Mouse (Mus musculus) neural tube, embryonic 14.5 days (tissue): ENCODE results near the gene Nox1. TPM values are rescaled to one million over a fixed set of nuclear protein-coding genes. Genes with fewer than 3 reads are reported as not detected.

ENCODE experiments used
- ATAC-seq: fragments of 200-750 bp; cut with Nextera tagmentation; 2 replicates; pipeline ENCODE4 v1.8.0; 2017; ENCODE audit warnings: low read depth, mild to moderate bottlenecking, moderate TSS enrichment, moderate library complexity
- H3K27ac ChIP-seq: fragments of 300-500 bp; sonication (generic); 2 replicates; pipeline ENCODE4 v1.5.1; 2014; ENCODE audit warnings: low read depth, mild to moderate bottlenecking, control low read depth, low read length, moderate library complexity, mixed read lengths
- H3K27me3 ChIP-seq: fragments of 300-500 bp; sonication (generic); 2 replicates; pipeline ENCODE4 v1.6.1; 2014; ENCODE audit warnings: low read length; ENCODE audit not compliant: control insufficient read depth, insufficient read depth
- H3K36me3 ChIP-seq: fragments of 300-500 bp; sonication (generic); 2 replicates; pipeline ENCODE4 v1.6.1; 2014; ENCODE audit warnings: low read length, mixed read lengths; ENCODE audit not compliant: control insufficient read depth, insufficient read depth
- H3K4me1 ChIP-seq: fragments of 300-500 bp; sonication (generic); 2 replicates; pipeline ENCODE4 v1.6.1; 2014; ENCODE audit warnings: low read length; ENCODE audit not compliant: control insufficient read depth, insufficient read depth
- H3K4me2 ChIP-seq: fragments of 300-500 bp; sonication (generic); 2 replicates; pipeline ENCODE4 v1.6.1; 2014; ENCODE audit warnings: mild to moderate bottlenecking, low read depth, low read length, control low read depth
- H3K4me3 ChIP-seq: fragments of 300-500 bp; sonication (generic); 2 replicates; pipeline ENCODE4 v1.5.1; 2014; ENCODE audit warnings: low read depth, low read length, control low read depth, mixed read lengths
- H3K9ac ChIP-seq: fragments of 300-500 bp; sonication (generic); replicated peaks from 2 replicates; pipeline ENCODE4 v1.6.1; 2014; ENCODE audit warnings: low read depth, mild to moderate bottlenecking, control low read depth, low read length, mixed read lengths
- H3K9me3 ChIP-seq: fragments of 300-500 bp; sonication (generic); 2 replicates; pipeline ENCODE4 v1.6.1; 2016; ENCODE audit warnings: low read length; ENCODE audit not compliant: control insufficient read depth
- WGBS: fragments of 180-500 bp; shearing (Covaris S2); extraction: QIAGEN DNeasy Blood & Tissue Kit; methylation state at CpG from one replicate; pipeline ENCODE4 v1.1.7; 2014; 5-methylcytosine and 5-hydroxymethylcytosine counted together
- polyA plus RNA-seq: library from polyadenylated mRNA; unstranded; fragments of >200 nt; fragmentation: Nextera tagmentation; extraction: Ambion mirVana; gene quantifications from 2 replicates; pipeline ENCODE4 v1.2.1, GENCODE M21; 2014

Nox1 gene
- 0.10 and 0.20 TPM in 2 replicates for polyA plus RNA-seq

DNA sequence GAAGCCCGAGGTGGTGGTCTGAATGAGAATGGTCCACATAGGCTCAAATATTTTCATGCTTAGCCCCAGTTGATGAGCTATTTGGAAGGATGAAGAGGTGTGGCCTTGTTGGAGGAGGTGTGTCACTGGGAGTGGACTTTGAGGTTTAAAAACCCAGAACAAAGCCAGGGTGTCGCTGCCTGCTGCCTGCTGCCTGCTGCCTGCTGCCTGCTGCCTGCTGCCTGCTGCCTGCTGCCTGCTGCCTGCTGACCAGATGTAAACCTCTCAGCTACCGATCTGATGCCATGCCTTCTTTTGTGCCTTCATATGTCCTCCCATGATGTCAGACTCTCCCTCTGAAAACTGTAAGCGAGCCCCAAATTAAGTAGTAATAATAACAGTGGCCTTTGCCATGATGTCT is at the start of gene Nox1:
Gene Nox1, minus strand, starts transcription at position 101 of the 400 bp plus-strand sequence.
- Histone ChIP-seq H3K9ac (no peak within 1 kb of the TSS), H3K27ac (no peak within 1 kb of the TSS)
- ATAC-seq, result no peak

DNA sequence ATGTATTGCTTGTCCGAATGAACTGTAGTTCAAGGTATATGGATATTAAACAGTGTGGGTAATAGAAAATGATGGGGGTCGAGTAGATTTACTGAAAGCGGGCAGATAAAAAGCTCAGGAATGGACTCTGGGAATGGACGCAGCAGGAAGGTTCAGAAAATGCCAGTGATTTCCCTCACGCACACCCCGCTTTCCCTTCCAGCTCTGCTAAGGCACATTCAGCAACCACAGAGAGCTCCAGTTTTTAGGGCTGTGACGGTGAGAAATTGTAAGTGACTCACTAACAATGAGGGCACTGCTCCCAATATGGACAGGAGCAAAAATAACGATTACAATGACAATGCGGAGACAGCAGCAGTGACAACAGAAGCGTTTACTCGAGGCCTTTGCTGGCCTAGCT is 40.4 kb upstream of the Nox1 start:
- Histone ChIP-seq H3K4me1 (no peaks in the 10 kb centered on the region), H3K27me3 (no peaks in the 10 kb centered on the region), H3K4me2 (no peak overlapping the region), H3K36me3 (no peaks in the 10 kb centered on the region), H3K9ac (no peak overlapping the region), H3K9me3 (no peaks in the 10 kb centered on the region), H3K4me3 (no peak overlapping the region), H3K27ac (no peak overlapping the region)
- WGBS, result 63% methylated on average over 11 of the region's 11 CpGs
- ATAC-seq, result peak; percentile 72

More for the DNA sequence above, at the start of gene Nox1:
- Histone ChIP-seq H3K4me3 (no peak within 1 kb of the TSS), H3K36me3 (no peaks in the 10 kb centered on the region), H3K4me1 (no peaks in the 10 kb centered on the region), H3K27me3 (no peaks in the 10 kb centered on the region), H3K9me3 (no peaks in the 10 kb centered on the region), H3K4me2 (no peak within 1 kb of the TSS)
- 58% methylated on average over 4 of the region's 4 CpGs for WGBS

DNA sequence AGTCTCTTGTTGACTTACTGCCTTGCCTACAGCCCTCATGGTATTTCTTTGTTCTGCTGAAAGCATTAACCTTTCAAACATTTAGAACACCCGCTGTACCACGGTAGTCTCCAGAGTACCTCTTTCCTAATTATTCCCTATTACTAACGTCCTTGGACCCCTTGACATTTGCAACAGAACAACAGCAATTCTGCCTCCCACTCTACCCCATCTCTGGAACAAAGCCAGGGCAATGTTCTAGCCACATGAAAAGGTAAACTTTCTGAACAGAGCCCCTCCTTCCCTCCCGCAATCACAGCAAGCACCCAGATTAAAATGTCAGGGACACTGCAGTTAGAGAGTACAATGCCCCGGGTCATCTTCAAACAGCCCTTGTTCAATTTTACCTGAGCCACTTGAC is 39.4 kb upstream of the Nox1 start:
- Histone ChIP-seq H3K36me3 (no peaks in the 10 kb centered on the region), H3K27me3 (no peaks in the 10 kb centered on the region), H3K9me3 (no peaks in the 10 kb centered on the region), H3K9ac (no peak overlapping the region), H3K4me1 (no peaks in the 10 kb centered on the region), H3K4me2 (no peak overlapping the region), H3K27ac (no peak overlapping the region), H3K4me3 (no peak overlapping the region)
- WGBS, result 39% methylated on average over 5 of the region's 5 CpGs
- ATAC-seq, result no peak

DNA sequence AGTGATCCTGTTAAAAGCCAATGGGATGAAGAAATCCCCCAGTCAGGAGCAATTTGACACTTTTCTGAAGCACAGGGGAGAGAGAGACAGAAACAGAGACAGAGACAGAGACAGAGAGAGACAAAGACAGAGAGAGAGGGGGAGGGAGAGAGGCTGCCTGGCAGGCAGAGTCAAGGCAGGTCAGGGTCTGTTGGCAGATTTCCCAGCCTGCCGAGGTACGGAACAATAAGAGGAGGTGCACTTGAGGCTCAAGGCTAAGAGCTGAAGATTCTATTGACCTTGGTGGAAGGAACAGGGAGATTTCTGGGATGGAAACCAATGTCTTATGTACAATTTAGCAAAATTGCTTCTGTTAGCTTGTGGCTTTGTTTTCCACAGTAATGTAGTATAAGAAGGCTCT is 26.4 kb upstream of the Nox1 start:
- H3K9ac ChIP-seq, result no peak overlapping the region
- H3K27me3 ChIP-seq, result no peaks in the 10 kb centered on the region

DNA sequence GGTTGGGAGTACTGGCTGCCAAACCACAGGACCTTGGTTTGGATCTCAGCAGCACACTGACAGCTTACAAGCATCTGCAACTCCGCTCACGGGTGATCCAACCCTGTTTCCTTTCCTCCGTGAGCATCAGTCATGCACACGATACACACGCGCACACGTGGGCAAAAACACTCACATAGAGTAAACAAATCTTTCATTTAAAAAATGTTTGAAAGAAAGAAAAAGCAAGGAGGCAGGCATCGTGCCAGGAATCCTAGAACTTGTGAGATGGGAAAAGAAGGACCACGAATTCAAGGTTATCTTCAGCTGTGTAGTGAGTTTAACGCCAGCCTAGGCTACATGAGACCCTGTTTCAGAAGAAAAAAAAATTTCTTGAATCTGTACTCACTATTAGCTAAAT is 24.2 kb upstream of the Nox1 start:
- H3K9ac ChIP-seq, result no peak overlapping the region
- H3K36me3 ChIP-seq, result no peaks in the 10 kb centered on the region
- no peak for ATAC-seq
- H3K27me3 ChIP-seq, result no peaks in the 10 kb centered on the region
- no peaks in the 10 kb centered on the region for H3K9me3 ChIP-seq
- no peaks in the 10 kb centered on the region for H3K4me1 ChIP-seq
- WGBS, result 95% methylated on average over 10 of the region's 10 CpGs
- H3K27ac ChIP-seq, result no peak overlapping the region
- H3K4me3 ChIP-seq, result no peak overlapping the region
- H3K4me2 ChIP-seq, result no peak overlapping the region

More for the DNA sequence above, 26.4 kb upstream of the Nox1 start:
- no peak overlapping the region for H3K4me2 ChIP-seq
- no peak for ATAC-seq
- H3K9me3 ChIP-seq, result no peaks in the 10 kb centered on the region
- H3K4me3 ChIP-seq, result no peak overlapping the region
- no peaks in the 10 kb centered on the region for H3K36me3 ChIP-seq
- 74% methylated on average over 2 of the region's 2 CpGs for WGBS
- H3K4me1 ChIP-seq, result no peaks in the 10 kb centered on the region
- no peak overlapping the region for H3K27ac ChIP-seq

DNA sequence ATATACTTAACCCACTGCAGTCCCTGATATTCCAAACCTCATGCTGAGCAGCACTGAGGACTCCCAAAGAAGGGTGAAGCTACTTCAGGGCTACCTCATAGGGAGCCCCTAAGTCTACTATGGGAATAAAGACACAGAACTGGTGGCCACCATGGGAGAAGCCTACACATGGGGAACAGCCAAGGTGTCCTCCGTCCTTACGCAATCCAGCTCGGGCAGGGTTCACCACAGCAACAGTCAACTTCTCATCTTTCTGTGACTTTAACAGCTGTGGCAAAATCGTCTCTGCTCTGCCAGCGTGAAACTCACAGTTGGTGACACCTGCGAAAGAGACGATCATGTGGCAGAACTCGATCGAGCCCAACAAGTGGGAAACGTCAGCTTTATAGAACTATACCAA is 16.5 kb upstream of the Nox1 start:
- Histone ChIP-seq H3K36me3 (no peaks in the 10 kb centered on the region), H3K27ac (no peak overlapping the region), H3K4me1 (no peaks in the 10 kb centered on the region), H3K27me3 (no peaks in the 10 kb centered on the region), H3K9ac (no peak overlapping the region), H3K9me3 (no peaks in the 10 kb centered on the region), H3K4me2 (no peak overlapping the region), H3K4me3 (no peak overlapping the region)
- WGBS, result 93% methylated on average over 10 of the region's 10 CpGs
- ATAC-seq, result no peak

DNA sequence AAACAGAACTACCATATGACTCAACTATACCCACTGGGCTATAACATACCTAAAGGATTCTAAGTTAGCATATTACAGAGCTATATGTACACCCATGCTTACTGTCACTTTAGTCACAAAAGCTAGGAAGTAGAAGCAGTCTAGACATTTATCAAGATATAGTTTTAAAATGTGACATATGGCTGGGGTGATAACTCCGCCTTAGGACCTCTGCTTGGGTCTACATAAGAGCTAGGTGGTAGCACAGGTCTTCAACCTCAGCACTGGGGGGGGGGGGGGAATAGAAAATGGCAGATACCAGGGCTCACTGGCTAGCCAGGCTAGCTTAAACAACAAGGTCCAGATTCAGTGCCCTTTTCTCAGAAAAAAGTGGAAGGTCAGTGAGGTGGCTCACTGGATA is 11.3 kb upstream of the Nox1 start:
- H3K36me3 ChIP-seq, result no peaks in the 10 kb centered on the region
- no peak overlapping the region for H3K4me3 ChIP-seq
- no peaks in the 10 kb centered on the region for H3K9me3 ChIP-seq
- H3K9ac ChIP-seq, result no peak overlapping the region
- ATAC-seq, result no peak
- no peak overlapping the region for H3K27ac ChIP-seq
- no peaks in the 10 kb centered on the region for H3K27me3 ChIP-seq
- H3K4me2 ChIP-seq, result no peak overlapping the region
- 71% methylated on average over 1 of the region's 1 CpGs for WGBS
- H3K4me1 ChIP-seq, result no peaks in the 10 kb centered on the region

DNA sequence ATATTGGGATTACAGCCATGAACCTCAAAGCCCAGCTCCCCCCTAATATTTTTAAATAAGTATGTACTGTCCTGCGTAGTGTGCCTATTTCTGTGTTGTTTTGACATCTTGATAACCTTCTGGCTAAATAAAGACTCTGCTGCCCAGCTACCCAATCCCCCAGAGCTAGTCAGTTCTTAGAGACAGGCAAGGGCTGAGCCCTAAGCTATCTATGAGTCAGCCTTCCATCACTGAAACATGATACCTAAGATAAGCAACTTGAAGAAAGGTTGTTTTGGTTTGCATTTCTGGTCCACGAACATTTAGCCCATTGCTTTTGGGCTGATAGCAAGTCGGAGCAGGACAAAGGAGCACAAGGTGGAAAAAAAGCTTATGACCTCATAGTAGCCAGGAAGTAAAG is 1.1 kb downstream of the Nox1 start:
- Histone ChIP-seq H3K4me2 (no peak overlapping the region), H3K27me3 (no peaks in the 10 kb centered on the region), H3K36me3 (no peaks in the 10 kb centered on the region), H3K27ac (no peak overlapping the region), H3K4me1 (no peaks in the 10 kb centered on the region), H3K4me3 (no peak overlapping the region), H3K9me3 (no peaks in the 10 kb centered on the region), H3K9ac (no peak overlapping the region)
- WGBS, result 83% methylated on average over 3 of the region's 3 CpGs
- ATAC-seq, result no peak

DNA sequence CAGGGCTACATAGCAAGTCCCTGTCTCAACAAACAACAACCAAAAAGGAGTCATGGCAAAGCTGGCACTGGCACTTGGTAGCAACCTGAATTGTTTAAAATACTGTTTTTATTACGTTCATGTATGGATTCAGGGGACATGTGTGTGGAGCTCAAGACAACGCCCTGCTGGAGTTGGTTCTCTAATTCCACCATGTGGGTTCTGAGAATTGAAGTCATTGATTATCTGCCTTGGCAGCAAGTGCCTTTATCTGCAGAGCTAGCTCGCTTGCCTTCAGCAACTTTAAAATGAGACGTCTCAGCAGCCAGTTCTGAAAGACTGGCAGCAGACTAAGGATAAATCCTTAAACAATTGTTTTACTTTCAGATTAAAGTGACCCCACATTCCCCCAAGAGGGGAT is 3.6 kb downstream of the Nox1 start:
- no peak overlapping the region for H3K4me3 ChIP-seq
- no peaks in the 10 kb centered on the region for H3K9me3 ChIP-seq
- H3K9ac ChIP-seq, result no peak overlapping the region
- no peak for ATAC-seq
- no peaks in the 10 kb centered on the region for H3K27me3 ChIP-seq
- WGBS, result 61% methylated on average over 4 of the region's 4 CpGs
- H3K4me1 ChIP-seq, result no peaks in the 10 kb centered on the region
- H3K36me3 ChIP-seq, result no peaks in the 10 kb centered on the region
- H3K27ac ChIP-seq, result no peak overlapping the region
- H3K4me2 ChIP-seq, result no peak overlapping the region

DNA sequence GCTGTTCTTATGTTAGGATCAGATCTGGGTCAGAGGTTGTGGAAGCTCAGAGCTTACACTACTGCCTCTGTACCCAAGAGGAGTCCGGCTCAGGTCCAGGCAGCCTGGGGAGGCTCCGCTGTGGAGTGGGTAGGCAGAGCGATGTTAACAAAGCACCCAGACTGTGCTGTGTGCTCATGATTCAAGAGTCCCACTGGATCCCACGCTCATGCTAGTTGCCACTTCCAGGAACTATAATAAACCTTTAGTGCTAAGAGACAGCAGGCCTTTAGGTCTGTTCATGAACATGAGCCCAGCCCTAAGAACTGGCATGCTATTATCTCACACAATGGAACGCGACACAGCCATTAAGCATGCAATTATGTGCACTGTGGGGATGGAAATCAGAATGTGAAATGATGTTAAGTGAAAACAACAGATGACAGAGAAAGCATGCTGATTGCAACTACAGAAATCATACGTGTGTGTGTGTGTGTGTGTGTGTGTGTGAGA is 10.6 kb downstream of the Nox1 start:
- Histone ChIP-seq H3K4me1 (no peaks in the 10 kb centered on the region), H3K36me3 (no peaks in the 10 kb centered on the region), H3K9me3 (no peaks in the 10 kb centered on the region), H3K4me2 (no peak overlapping the region), H3K9ac (no peak overlapping the region), H3K27me3 (no peaks in the 10 kb centered on the region), H3K4me3 (no peak overlapping the region), H3K27ac (no peak overlapping the region)
- WGBS, result 65% methylated on average over 7 of the region's 7 CpGs
- ATAC-seq, result no peak
